Mouse (Mus musculus): ENCODE measurements around the gene Ptrh1. TPM values are rescaled to one million over a fixed set of nuclear protein-coding genes. Genes with fewer than 3 reads are reported as not detected.

The Ptrh1 gene
- polyA plus RNA-seq, 1 experiment from 2014 or later, result 7.6 TPM

DNA sequence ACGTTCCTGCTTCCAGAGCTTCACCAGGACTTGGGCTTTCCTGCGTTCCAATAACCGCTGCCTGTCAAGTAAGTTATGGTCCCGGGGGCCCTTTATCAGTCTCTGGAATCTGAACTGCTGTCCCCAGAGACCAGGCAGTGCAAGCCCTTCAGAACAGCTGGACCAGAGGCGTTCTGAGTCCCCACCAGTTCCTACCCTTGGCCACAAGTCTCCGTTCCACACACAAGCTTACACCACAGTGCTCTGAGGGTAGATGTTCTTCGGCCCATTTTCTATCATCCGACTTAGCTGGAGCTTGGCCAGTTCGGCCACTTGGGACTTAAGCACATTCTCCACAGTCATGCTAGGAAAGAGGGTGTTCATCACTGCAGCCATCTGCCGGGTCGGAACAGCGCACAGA is 8.3 kb upstream of the Ptrh1 start:
- WGBS, result 79% methylated on average over 12 of the region's 12 CpGs
- H3K27me3 ChIP-seq (ENCODE audit: control insufficient read depth, insufficient read depth, low read length), result no peaks in the 10 kb centered on the region

DNA sequence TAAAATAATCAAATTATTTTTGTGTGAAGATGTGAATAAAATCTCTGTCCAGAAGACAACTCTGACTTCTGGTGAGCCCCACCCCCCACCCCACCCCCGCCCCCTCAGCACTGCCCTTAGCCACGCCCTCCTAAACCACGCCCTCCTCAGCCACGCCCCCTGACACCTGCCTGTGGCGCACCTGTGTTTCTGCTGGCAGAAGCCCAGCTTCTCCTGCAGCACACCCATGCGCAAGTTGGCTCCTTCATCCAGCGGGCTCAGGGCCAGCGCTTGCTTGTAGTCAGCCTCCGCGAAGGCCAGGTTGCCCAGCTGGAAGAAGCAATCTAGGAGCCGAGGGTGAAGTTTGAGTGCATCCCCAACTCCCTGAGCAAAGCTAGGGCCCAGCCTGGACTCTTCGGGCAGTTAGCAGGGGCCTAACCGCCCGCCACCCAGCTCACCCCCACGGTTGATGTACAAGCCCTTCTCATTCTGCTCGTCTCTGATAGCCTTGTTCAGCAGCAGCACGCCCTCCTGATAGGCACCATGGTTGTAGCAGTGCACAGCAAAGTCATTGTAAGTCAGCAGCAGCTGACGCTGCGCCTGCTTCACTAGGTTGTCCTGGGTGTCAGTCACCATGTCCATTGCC is 6.8 kb upstream of the Ptrh1 start:
- Histone ChIP-seq H3K4me3 (ENCODE audit: low read depth, low read length) (no peak overlapping the region), H3K27me3 (ENCODE audit: control insufficient read depth, insufficient read depth, low read length) (no peaks in the 10 kb centered on the region), H3K9ac (ENCODE audit: low read length) (no peak overlapping the region), H3K9me3 (ENCODE audit: control insufficient read depth, low read length) (no peaks in the 10 kb centered on the region), H3K36me3 (ENCODE audit: control insufficient read depth, insufficient read depth, low read length) (no peaks in the 10 kb centered on the region), H3K4me1 (replicated peaks; ENCODE audit: control insufficient read depth, insufficient read depth) (no peaks in the 10 kb centered on the region), H3K27ac (replicated peaks) (no peak overlapping the region), H3K4me2 (replicated peaks; ENCODE audit: low read depth) (no peak overlapping the region)
- TF ChIP-seq CTCF (IDR thresholded peaks at IDR 0.05; ENCODE audit: low read depth), result no peak
- TF ChIP-seq EP300 (optimal IDR thresholded peaks at IDR 0.05), result no peak
- DNase-seq (ENCODE audit: low spot score) (peak; percentile 90), ATAC-seq (ENCODE audit: low FRiP score, low TSS enrichment) (peak; percentile 8; the same call in 1 of the 2 replicates)
- 45% methylated on average over 19 of the region's 19 CpGs for WGBS

More for the DNA sequence above, 8.3 kb upstream of the Ptrh1 start:
- ATAC-seq (ENCODE audit: low FRiP score, low TSS enrichment), result no peak
- H3K4me1 ChIP-seq (replicated peaks; ENCODE audit: control insufficient read depth, insufficient read depth), result no peaks in the 10 kb centered on the region
- no peak for DNase-seq (ENCODE audit: low spot score)
- H3K27ac ChIP-seq (replicated peaks), result no peak overlapping the region
- H3K36me3 ChIP-seq (ENCODE audit: control insufficient read depth, insufficient read depth, low read length), result no peaks in the 10 kb centered on the region
- no peak for TF ChIP-seq EP300 (optimal IDR thresholded peaks at IDR 0.05)
- no peak for TF ChIP-seq CTCF (IDR thresholded peaks at IDR 0.05; ENCODE audit: low read depth)
- no peaks in the 10 kb centered on the region for H3K9me3 ChIP-seq (ENCODE audit: control insufficient read depth, low read length)
- H3K9ac ChIP-seq (ENCODE audit: low read length), result no peak overlapping the region
- H3K4me2 ChIP-seq (replicated peaks; ENCODE audit: low read depth), result no peak overlapping the region
- no peak overlapping the region for H3K4me3 ChIP-seq (ENCODE audit: low read depth, low read length)

DNA sequence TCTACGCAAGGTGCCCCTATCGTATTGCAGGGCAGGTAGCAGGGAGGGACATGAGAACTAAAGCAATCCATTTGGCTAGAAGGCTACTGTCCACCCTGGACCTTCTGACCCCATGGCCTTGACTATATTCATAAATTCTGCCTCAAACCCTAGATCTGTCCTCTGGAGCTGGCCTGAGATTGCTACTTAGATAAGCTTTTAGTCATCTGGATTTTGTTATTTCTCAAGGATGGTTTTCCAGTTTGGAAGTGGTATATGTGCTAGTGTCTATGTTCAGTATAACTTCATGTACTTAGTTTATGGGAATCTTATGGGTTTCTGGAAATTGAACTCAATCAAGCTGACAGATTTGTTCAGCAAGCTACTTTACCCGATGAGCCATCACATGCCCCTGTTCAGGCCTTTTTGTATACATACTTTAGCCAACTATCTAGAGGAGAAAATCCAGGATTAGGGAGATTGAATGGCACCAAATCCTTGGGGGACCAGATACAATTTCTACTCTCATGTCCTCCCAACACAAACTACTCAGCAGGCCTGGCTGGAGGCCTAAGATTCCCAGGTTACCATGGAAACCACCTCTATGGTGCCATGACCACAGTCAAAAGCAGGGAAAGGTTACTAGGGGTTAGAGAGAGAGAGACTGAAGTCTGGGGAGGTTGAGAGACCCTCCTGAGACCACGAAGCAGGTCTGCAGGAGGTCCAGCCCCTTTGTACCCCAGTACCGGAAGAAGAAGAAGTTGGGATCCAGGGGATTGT is 6.1 kb upstream of the Ptrh1 start:
- no peak for ATAC-seq (ENCODE audit: low FRiP score, low TSS enrichment)
- Histone ChIP-seq H3K27me3 (ENCODE audit: control insufficient read depth, insufficient read depth, low read length) (no peaks in the 10 kb centered on the region), H3K4me3 (ENCODE audit: low read depth, low read length) (no peak overlapping the region), H3K27ac (replicated peaks) (no peak overlapping the region), H3K4me1 (replicated peaks; ENCODE audit: control insufficient read depth, insufficient read depth) (no peaks in the 10 kb centered on the region), H3K9ac (ENCODE audit: low read length) (no peak overlapping the region), H3K9me3 (ENCODE audit: control insufficient read depth, low read length) (no peaks in the 10 kb centered on the region), H3K4me2 (replicated peaks; ENCODE audit: low read depth) (no peak overlapping the region), H3K36me3 (ENCODE audit: control insufficient read depth, insufficient read depth, low read length) (no peaks in the 10 kb centered on the region)
- DNase-seq (ENCODE audit: low spot score), result no peak
- TF ChIP-seq EP300 (optimal IDR thresholded peaks at IDR 0.05) (no peak), CTCF (IDR thresholded peaks at IDR 0.05; ENCODE audit: low read depth) (no peak)
- WGBS, result 77% methylated on average over 5 of the region's 5 CpGs

DNA sequence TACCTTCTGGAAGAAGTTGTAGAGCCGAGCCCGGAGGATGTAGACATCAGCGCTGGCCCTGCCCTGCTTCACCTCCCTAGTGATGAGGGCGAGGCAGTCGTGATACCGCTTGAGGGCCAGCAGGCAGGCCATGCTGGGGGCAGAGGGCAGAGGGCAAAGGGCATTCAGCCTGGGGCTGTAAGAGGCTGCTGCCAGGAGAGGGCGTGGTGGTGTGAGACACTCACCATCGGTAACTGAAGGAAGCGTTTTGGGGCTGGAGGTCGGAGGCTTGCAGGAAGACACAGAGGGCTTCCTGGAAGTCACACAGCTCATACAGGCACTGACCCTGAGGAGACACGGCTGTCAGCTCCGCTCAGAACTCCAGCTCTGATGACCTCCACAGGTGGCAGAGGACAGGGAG is 3.7 kb upstream of the Ptrh1 start:
- Histone ChIP-seq H3K27me3 (ENCODE audit: control insufficient read depth, insufficient read depth, low read length) (no peaks in the 10 kb centered on the region), H3K4me2 (replicated peaks; ENCODE audit: low read depth) (no peak overlapping the region), H3K4me3 (ENCODE audit: low read depth, low read length) (no peak overlapping the region), H3K4me1 (replicated peaks; ENCODE audit: control insufficient read depth, insufficient read depth) (0 out of 2 replicates have a peak, but pooled peaks cover 4% of the 10 kb centered on the region), H3K9ac (ENCODE audit: low read length) (no peak overlapping the region), H3K36me3 (ENCODE audit: control insufficient read depth, insufficient read depth, low read length) (no peaks in the 10 kb centered on the region), H3K9me3 (ENCODE audit: control insufficient read depth, low read length) (no peaks in the 10 kb centered on the region), H3K27ac (replicated peaks) (no peak overlapping the region)
- TF ChIP-seq EP300 (optimal IDR thresholded peaks at IDR 0.05), result no peak
- TF ChIP-seq CTCF (IDR thresholded peaks at IDR 0.05; ENCODE audit: low read depth), result peak; percentile 28; the same call in 1 of the 2 replicates
- ATAC-seq (ENCODE audit: low FRiP score, low TSS enrichment), result no peak
- WGBS, result 24% methylated on average over 12 of the region's 12 CpGs
- peak; percentile 49 for DNase-seq (ENCODE audit: low spot score)

DNA sequence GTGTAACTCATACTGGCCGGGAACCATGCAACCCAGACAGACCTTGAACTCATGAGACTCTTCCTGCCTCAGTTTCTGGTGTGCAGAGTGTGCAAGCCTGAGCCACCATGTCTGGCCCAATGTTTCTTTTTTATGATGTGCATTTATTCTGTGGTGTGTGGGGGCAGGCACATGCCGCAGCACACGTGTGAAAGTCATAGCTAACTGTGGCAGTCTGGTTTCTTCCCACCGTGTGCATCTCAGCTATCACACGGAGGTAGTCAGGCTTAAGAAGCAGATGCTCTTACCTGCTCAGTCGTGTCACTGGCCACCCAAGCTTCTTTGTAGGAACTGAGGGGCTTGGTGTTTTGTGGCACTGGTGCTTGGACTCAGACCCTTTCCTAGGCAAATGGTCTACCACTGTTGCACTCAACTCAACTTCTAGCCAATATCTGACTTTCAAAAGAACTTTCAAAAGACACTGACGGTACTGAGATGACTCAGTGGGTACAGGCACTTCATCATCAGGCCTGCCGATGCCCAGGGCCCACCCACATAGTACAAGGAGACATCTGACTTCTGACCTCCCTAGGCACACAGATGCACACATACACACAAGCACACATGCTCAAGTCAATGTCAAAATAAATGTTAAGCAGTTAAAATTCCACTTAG is 2.8 kb upstream of the Ptrh1 start:
- 80% methylated on average over 8 of the region's 8 CpGs for WGBS
- Histone ChIP-seq H3K4me1 (replicated peaks; ENCODE audit: control insufficient read depth, insufficient read depth) (0 out of 2 replicates have a peak, but pooled peaks cover 4% of the 10 kb centered on the region), H3K4me2 (replicated peaks; ENCODE audit: low read depth) (no peak overlapping the region), H3K36me3 (ENCODE audit: control insufficient read depth, insufficient read depth, low read length) (no peaks in the 10 kb centered on the region), H3K9ac (ENCODE audit: low read length) (no peak overlapping the region), H3K4me3 (ENCODE audit: low read depth, low read length) (no peak overlapping the region), H3K9me3 (ENCODE audit: control insufficient read depth, low read length) (no peaks in the 10 kb centered on the region), H3K27me3 (ENCODE audit: control insufficient read depth, insufficient read depth, low read length) (no peaks in the 10 kb centered on the region), H3K27ac (replicated peaks) (no peak overlapping the region)
- ATAC-seq (ENCODE audit: low FRiP score, low TSS enrichment) (no peak), DNase-seq (ENCODE audit: low spot score) (no peak)
- TF ChIP-seq CTCF (IDR thresholded peaks at IDR 0.05; ENCODE audit: low read depth), result no peak
- no peak for TF ChIP-seq EP300 (optimal IDR thresholded peaks at IDR 0.05)
